Mouse (Mus musculus) retina, adult 2 months (tissue): ENCODE data around the gene Ttc17.
A peak's percentile ranks its signal among the peaks of the same experiment; 100 is the strongest.
"Not testable (repeated sequence)": the region's sequence is repeated elsewhere in the genome, so short reads cannot be mapped to it uniquely, and the experiment has no call there.

Experiments
- DNase-seq: peaks from one replicate; pipeline ENCODE4 v3.0.0-alpha.2; 2012; ENCODE audit warnings: low read depth, low spot score

The Ttc17 gene

GRCm38 (mm10) chr2:94406083-94406957, at the start of gene Ttc17:
Gene Ttc17 (minus strand): TSS chr2:94406689.
- peak; percentile 74 for DNase-seq

GRCm38 (mm10) chr2:94449643-94450042, 43.2 kb upstream of the Ttc17 start:
- DNase-seq, result no peak

- DNase-seq, result no peak
These were observed 30.5 kb upstream of the Ttc17 start for GRCm38 (mm10) chr2:94436952-94437351.

GRCm38 (mm10) chr2:94435481-94435880, 29.0 kb upstream of the Ttc17 start:
- DNase-seq, result no peak

GRCm38 (mm10) chr2:94434833-94435232, 28.3 kb upstream of the Ttc17 start:
- no peak for DNase-seq

GRCm38 (mm10) chr2:94432214-94432613, 25.7 kb upstream of the Ttc17 start:
- DNase-seq, result no peak

GRCm38 (mm10) chr2:94428456-94428855, 22.0 kb upstream of the Ttc17 start:
- DNase-seq, result no peak

- no peak for DNase-seq
These were observed 952 bp upstream of the Ttc17 start for GRCm38 (mm10) chr2:94407441-94407840.

GRCm38 (mm10) chr2:94407021-94407420, 532 bp upstream of the Ttc17 start:
- DNase-seq, result no peak

- no peak for DNase-seq
These were observed 949 bp downstream of the Ttc17 start for GRCm38 (mm10) chr2:94405397-94406082.

GRCm38 (mm10) chr2:94404512-94405240, 1.8 kb downstream of the Ttc17 start:
- DNase-seq, result no peak

GRCm38 (mm10) chr2:94402561-94402960, 3.9 kb downstream of the Ttc17 start:
- DNase-seq, result no peak

- no peak for DNase-seq
These were observed 4.4 kb downstream of the Ttc17 start for GRCm38 (mm10) chr2:94402096-94402495.

- no peak for DNase-seq
These were observed 5.5 kb downstream of the Ttc17 start for GRCm38 (mm10) chr2:94401006-94401405.

GRCm38 (mm10) chr2:94398138-94398970, 8.1 kb downstream of the Ttc17 start:
- DNase-seq, result no peak

- DNase-seq, result no peak
These were observed 9.0 kb downstream of the Ttc17 start for GRCm38 (mm10) chr2:94397453-94397852.

GRCm38 (mm10) chr2:94396325-94396724, 10.2 kb downstream of the Ttc17 start:
- DNase-seq, result no peak

GRCm38 (mm10) chr2:94391127-94391526, 15.4 kb downstream of the Ttc17 start:
- not testable (repeated sequence) for DNase-seq

GRCm38 (mm10) chr2:94389000-94389399, 17.5 kb downstream of the Ttc17 start:
- DNase-seq, result no peak

GRCm38 (mm10) chr2:94387846-94388245, 18.6 kb downstream of the Ttc17 start:
- DNase-seq, result no peak

- DNase-seq, result not testable (repeated sequence)
These were observed 22.0 kb downstream of the Ttc17 start for GRCm38 (mm10) chr2:94384483-94384882.
